Mouse (Mus musculus) ES-E14 (cell line): ENCODE measurements at regions not wholly inside any gene's neighbourhood (a gene's known extent, or its start where the extent isn't known, plus 50 kb on each side); places are given as distances from the start of the nearest gene placed in this dataset.

Experiments used
- DNase-seq: peaks from one replicate; pipeline ENCODE4 v3.0.0-alpha.2; 2013; ENCODE audit warnings: low read depth, low spot score
- H3K27ac ChIP-seq: 2 replicates; pipeline ENCODE4 v1.5.1; 2012; ENCODE audit warnings: low read depth, mild to moderate bottlenecking, low read length, moderate library complexity, mixed read lengths; ENCODE audit not compliant: poor library complexity, insufficient read depth, severe bottlenecking
- H3K36me3 ChIP-seq: 2 replicates; pipeline ENCODE4 v1.6.1; 2012; ENCODE audit warnings: mild to moderate bottlenecking, low read length, moderate library complexity, mixed read lengths; ENCODE audit not compliant: control insufficient read depth, poor library complexity, insufficient read depth, severe bottlenecking
- H3K4me1 ChIP-seq, 2 experiments: fragments of 150-350 bp in 1 of 2; sonication (generic) in 1 of 2; 2 replicates each; pipeline ENCODE4 v1.6.1; 2012; ENCODE audit warnings: low read length in 2 of 2, mild to moderate bottlenecking in 1 of 2, mixed read lengths in 1 of 2; ENCODE audit not compliant: control insufficient read depth in 2 of 2, insufficient read depth in 2 of 2, poor library complexity in 1 of 2
- H3K4me3 ChIP-seq, 2 experiments: fragments of 150-350 bp in 1 of 2; sonication (generic) in 1 of 2; 2 replicates each; pipeline ENCODE4 v1.5.1; 2012; ENCODE audit warnings: low read length in 2 of 2, low read depth in 1 of 2, mild to moderate bottlenecking in 1 of 2, mixed read lengths in 1 of 2; ENCODE audit not compliant: insufficient read depth in 1 of 2, poor library complexity in 1 of 2, severe bottlenecking in 1 of 2
- H3K9ac ChIP-seq: 2 replicates; pipeline ENCODE4 v1.6.1; 2012; ENCODE audit warnings: low read depth, mild to moderate bottlenecking, low read length, mixed read lengths; ENCODE audit not compliant: poor library complexity, insufficient read depth, severe bottlenecking
- H3K9me3 ChIP-seq: fragments of 150-350 bp; sonication (generic); 2 replicates; pipeline ENCODE4 v1.6.1; 2012; ENCODE audit warnings: low read depth, mild to moderate bottlenecking, low read length; ENCODE audit not compliant: control insufficient read depth, insufficient read depth
- CHD2 ChIP-seq: IDR thresholded peaks from 2 replicates; pipeline ENCODE4 v1.6.1; 2014; ENCODE audit warnings: mild to moderate bottlenecking, low read depth, low read length, inconsistent platforms
- HCFC1 ChIP-seq: IDR thresholded peaks from 2 replicates; pipeline ENCODE4 v1.6.1; 2012; ENCODE audit warnings: low read length, inconsistent platforms, borderline replicate concordance; ENCODE audit not compliant: insufficient read depth
- MAFK ChIP-seq: IDR thresholded peaks from 2 replicates; pipeline ENCODE4 v1.6.1; 2014; ENCODE audit warnings: mild to moderate bottlenecking, low read depth, low read length, inconsistent platforms; ENCODE audit not compliant: insufficient read depth
- ZC3H11A ChIP-seq: IDR thresholded peaks from 2 replicates; pipeline ENCODE4 v1.6.1; 2012; ENCODE audit warnings: low read depth, mild to moderate bottlenecking, inconsistent platforms, low read length, borderline replicate concordance
- ZNF384 ChIP-seq: IDR thresholded peaks from 2 replicates; pipeline ENCODE4 v1.6.1; 2012; ENCODE audit warnings: low read depth, low read length, inconsistent platforms
- in situ Hi-C, 2 experiments: fragments of 600-800 bp; cut with MboI; formaldehyde crosslinking; loops; one replicate each; pipeline ENCODE4 v1.15.1; 2025; ENCODE audit warnings: low sequenced_read_pairs in 2 of 2, inconsistent platforms in 1 of 2; ENCODE audit not compliant: unreplicated experiment in 2 of 2

GRCm38 (mm10) chr15:93959931-93960330, 364.2 kb upstream of the Prickle1 start:
- DNase-seq: no peak
- Histone ChIP-seq H3K4me3 (no peak overlapping the region), H3K36me3 (no peaks in the 10 kb centered on the region), H3K9me3 (no peaks in the 10 kb centered on the region), H3K27ac (no peak overlapping the region), H3K4me1 (no peaks in the 10 kb centered on the region), H3K9ac (no peak overlapping the region)
- in situ Hi-C loops: no loop called here
- TF ChIP-seq HCFC1 (no peak), ZNF384 (no peak), CHD2 (no peak), ZC3H11A (no peak), MAFK (no peak)

GRCm38 (mm10) chr15:93958086-93958485, 362.4 kb upstream of the Prickle1 start:
- no peak for DNase-seq
- no peaks in the 10 kb centered on the region for H3K4me1 ChIP-seq
- H3K27ac ChIP-seq: no peak overlapping the region
- TF ChIP-seq HCFC1: no peak
- no peak for TF ChIP-seq MAFK
- H3K9me3 ChIP-seq: no peaks in the 10 kb centered on the region
- H3K9ac ChIP-seq: no peak overlapping the region
- H3K4me3 ChIP-seq: no peak overlapping the region
- no peaks in the 10 kb centered on the region for H3K36me3 ChIP-seq
- in situ Hi-C loops: no loop called here

- no peak overlapping the region for H3K4me3 ChIP-seq
- DNase-seq: no peak
- no peaks in the 10 kb centered on the region for H3K36me3 ChIP-seq
- no peaks in the 10 kb centered on the region for H3K9me3 ChIP-seq
- H3K9ac ChIP-seq: no peak overlapping the region
- in situ Hi-C loops: no loop called here
- no peaks in the 10 kb centered on the region for H3K4me1 ChIP-seq
- no peak overlapping the region for H3K27ac ChIP-seq
- TF ChIP-seq ZNF384: no peak
- TF ChIP-seq ZC3H11A: no peak
- TF ChIP-seq CHD2: no peak
- TF ChIP-seq HCFC1: no peak
- TF ChIP-seq MAFK: no peak
Measured at GRCm38 (mm10) chr15:93956801-93957200, 361.1 kb upstream of the Prickle1 start.

- Histone ChIP-seq H3K4me1 (no peaks in the 10 kb centered on the region), H3K9me3 (no peaks in the 10 kb centered on the region), H3K27ac (no peak overlapping the region), H3K4me3 (no peak overlapping the region), H3K9ac (no peak overlapping the region), H3K36me3 (no peaks in the 10 kb centered on the region)
- in situ Hi-C loops: no loop called here
- TF ChIP-seq ZC3H11A (no peak), CHD2 (no peak), HCFC1 (no peak), MAFK (no peak), ZNF384 (no peak)
- no peak for DNase-seq
Measured at GRCm38 (mm10) chr15:93953548-93953947, 357.9 kb upstream of the Prickle1 start.

- in situ Hi-C loops: no loop called here
- Histone ChIP-seq H3K9me3 (no peaks in the 10 kb centered on the region), H3K27ac (no peak overlapping the region), H3K36me3 (no peaks in the 10 kb centered on the region), H3K9ac (no peak overlapping the region), H3K4me3 (no peak overlapping the region), H3K4me1 (no peaks in the 10 kb centered on the region)
- TF ChIP-seq HCFC1 (no peak), CHD2 (no peak), ZNF384 (no peak)
- DNase-seq: no peak
Measured at GRCm38 (mm10) chr15:93950441-93950840, 354.8 kb upstream of the Prickle1 start.
